Mouse (Mus musculus): ENCODE data around the gene 9430097D07Rik. TPM values are rescaled to one million over a fixed set of nuclear protein-coding genes. Genes with fewer than 3 reads are reported as not detected.

Gene 9430097D07Rik
- polyA plus RNA-seq, 1 experiment from 2014 or later: 0.29 TPM

GRCm38 (mm10) chr2:32527468-32527966 is 48.0 kb downstream of the 9430097D07Rik start:
- 76% methylated on average over 14 of the region's 14 CpGs for WGBS
- Histone ChIP-seq H3K36me3 (no peaks in the 10 kb centered on the region), H3K27me3 (no peaks in the 10 kb centered on the region), H3K4me3 (no peak overlapping the region), H3K9ac (no peak overlapping the region), H3K27ac (no peak overlapping the region), H3K9me3 (no peaks in the 10 kb centered on the region), H3K4me1 (no peaks in the 10 kb centered on the region), H3K4me2 (replicated peaks) (no peak overlapping the region)
- ATAC-seq (ENCODE audit: insufficient number of reproducible peaks, insufficient read depth, low FRiP score, low TSS enrichment): no peak

GRCm38 (mm10) chr2:32525816-32526215 is 49.7 kb downstream of the 9430097D07Rik start:
- Histone ChIP-seq H3K27ac (no peak overlapping the region), H3K4me3 (no peak overlapping the region), H3K4me1 (no peaks in the 10 kb centered on the region), H3K36me3 (no peaks in the 10 kb centered on the region), H3K9ac (no peak overlapping the region), H3K27me3 (no peaks in the 10 kb centered on the region), H3K9me3 (no peaks in the 10 kb centered on the region), H3K4me2 (replicated peaks) (no peak overlapping the region)
- 85% methylated on average over 12 of the region's 12 CpGs for WGBS
- ATAC-seq (ENCODE audit: insufficient number of reproducible peaks, insufficient read depth, low FRiP score, low TSS enrichment): no peak

- H3K27me3 ChIP-seq: no peaks in the 10 kb centered on the region
- no peak overlapping the region for H3K27ac ChIP-seq
- WGBS: 87% methylated on average over 13 of the region's 13 CpGs
- H3K9ac ChIP-seq: no peak overlapping the region
- H3K4me1 ChIP-seq: no peaks in the 10 kb centered on the region
- ATAC-seq (ENCODE audit: insufficient number of reproducible peaks, insufficient read depth, low FRiP score, low TSS enrichment): no peak
- H3K4me2 ChIP-seq (replicated peaks): no peak overlapping the region
- H3K9me3 ChIP-seq: no peaks in the 10 kb centered on the region
- no peaks in the 10 kb centered on the region for H3K36me3 ChIP-seq
- no peak overlapping the region for H3K4me3 ChIP-seq
Measured at GRCm38 (mm10) chr2:32524536-32525031, 50.9 kb downstream of the 9430097D07Rik start.

Other genes with a start within 250 kb of the 9430097D07Rik start
- gene Ciz1, start 223.4 kb downstream of the 9430097D07Rik start, polyA plus RNA-seq (2016; fragmentation: Nextera tagmentation; extraction: Ambion mirVana): 50.6 and 57.8 TPM in 2 replicates
- gene Dnm1, start 222.3 kb downstream of the 9430097D07Rik start, polyA plus RNA-seq (2016; fragmentation: Nextera tagmentation; extraction: Ambion mirVana): 45.0 and 47.8 TPM in 2 replicates
- gene 1110008P14Rik, start 193.7 kb downstream of the 9430097D07Rik start, polyA plus RNA-seq (2016; fragmentation: Nextera tagmentation; extraction: Ambion mirVana): 53.9 and 54.6 TPM in 2 replicates
- gene Lcn2, start 187.4 kb downstream of the 9430097D07Rik start, polyA plus RNA-seq (2016; fragmentation: Nextera tagmentation; extraction: Ambion mirVana): 1.3 and 1.4 TPM in 2 replicates
- gene Ptges2, start 179.8 kb downstream of the 9430097D07Rik start, polyA plus RNA-seq (2016; fragmentation: Nextera tagmentation; extraction: Ambion mirVana): 36.1 and 36.9 TPM in 2 replicates
- 6.1 and 6.3 TPM in 2 replicates for gene Naif1, start 125.2 kb downstream of the 9430097D07Rik start, polyA plus RNA-seq (2016; fragmentation: Nextera tagmentation; extraction: Ambion mirVana)
- 30.2 and 31.5 TPM in 2 replicates for gene Slc25a25, start 124.2 kb downstream of the 9430097D07Rik start, polyA plus RNA-seq (2016; fragmentation: Nextera tagmentation; extraction: Ambion mirVana)
- gene Fam102a, start 40.4 kb downstream of the 9430097D07Rik start, polyA plus RNA-seq (2016; fragmentation: Nextera tagmentation; extraction: Ambion mirVana): 14.2 and 17.0 TPM in 2 replicates
- gene Dpm2, start 4.8 kb downstream of the 9430097D07Rik start, polyA plus RNA-seq (2016; fragmentation: Nextera tagmentation; extraction: Ambion mirVana): 110 and 113 TPM in 2 replicates
- 2.9 and 3.4 TPM in 2 replicates for gene Pip5kl1, start 887 bp downstream of the 9430097D07Rik start, polyA plus RNA-seq (2016; fragmentation: Nextera tagmentation; extraction: Ambion mirVana)
- 32.7 and 36.5 TPM in 2 replicates for gene St6galnac4, start 11.4 kb upstream of the 9430097D07Rik start, polyA plus RNA-seq (2016; fragmentation: Nextera tagmentation; extraction: Ambion mirVana)
- gene St6galnac6, start 24.0 kb upstream of the 9430097D07Rik start, polyA plus RNA-seq (2016; fragmentation: Nextera tagmentation; extraction: Ambion mirVana): 26.4 and 28.1 TPM in 2 replicates
- 19.4 and 24.1 TPM in 2 replicates for gene Ak1, start 46.1 kb upstream of the 9430097D07Rik start, polyA plus RNA-seq (2016; fragmentation: Nextera tagmentation; extraction: Ambion mirVana)
- 32.1 and 36.4 TPM in 2 replicates for gene Eng, start 70.9 kb upstream of the 9430097D07Rik start, polyA plus RNA-seq (2016; fragmentation: Nextera tagmentation; extraction: Ambion mirVana)
- 31.1 and 32.3 TPM in 2 replicates for gene Fpgs, start 128.5 kb upstream of the 9430097D07Rik start, polyA plus RNA-seq (2016; fragmentation: Nextera tagmentation; extraction: Ambion mirVana)
- gene Cdk9, start 137.4 kb upstream of the 9430097D07Rik start, polyA plus RNA-seq (2016; fragmentation: Nextera tagmentation; extraction: Ambion mirVana): 121 and 126 TPM in 2 replicates
- 27.6 and 29.1 TPM in 2 replicates for gene Sh2d3c, start 145.4 kb upstream of the 9430097D07Rik start, polyA plus RNA-seq (2016; fragmentation: Nextera tagmentation; extraction: Ambion mirVana)
- gene 6330409D20Rik, start 165.3 kb upstream of the 9430097D07Rik start, polyA plus RNA-seq (2016; fragmentation: Nextera tagmentation; extraction: Ambion mirVana): 0.34 and 0.43 TPM in 2 replicates
- 61.5 and 67.0 TPM in 2 replicates for gene Tor2a, start 181.6 kb upstream of the 9430097D07Rik start, polyA plus RNA-seq (2016; fragmentation: Nextera tagmentation; extraction: Ambion mirVana)
- gene Ttc16, start 199.9 kb upstream of the 9430097D07Rik start, polyA plus RNA-seq (2016; fragmentation: Nextera tagmentation; extraction: Ambion mirVana): 0.23 and 0.34 TPM in 2 replicates
- 3.3 and 6.4 TPM in 2 replicates for gene Ptrh1, start 200.1 kb upstream of the 9430097D07Rik start, polyA plus RNA-seq (2016; fragmentation: Nextera tagmentation; extraction: Ambion mirVana)
- gene Cfap157, start 208.7 kb upstream of the 9430097D07Rik start, polyA plus RNA-seq (2016; fragmentation: Nextera tagmentation; extraction: Ambion mirVana): 0.74 and 1.6 TPM in 2 replicates